Mouse (Mus musculus) midbrain, embryonic 15.5 days (tissue): ENCODE results near the gene Mcf2l. TPM values are rescaled to one million over a fixed set of nuclear protein-coding genes. Genes with fewer than 3 reads are reported as not detected.
A peak's percentile ranks its signal among the peaks of the same experiment; 100 is the strongest.

ENCODE experiments used
- ATAC-seq: fragments of 200-750 bp; cut with Nextera tagmentation; replicated peaks from 2 replicates; pipeline ENCODE4 v1.8.0; 2017; ENCODE audit warnings: moderate TSS enrichment
- H3K27ac ChIP-seq: fragments of 300-500 bp; sonication (generic); 2 replicates; pipeline ENCODE4 v1.5.1; 2015; ENCODE audit warnings: mild to moderate bottlenecking, inconsistent platforms
- H3K27me3 ChIP-seq: fragments of 300-500 bp; sonication (generic); replicated peaks from 2 replicates; pipeline ENCODE4 v1.6.1; 2015; ENCODE audit warnings: inconsistent platforms
- H3K36me3 ChIP-seq: fragments of 300-500 bp; sonication (generic); replicated peaks from 2 replicates; pipeline ENCODE4 v1.6.1; 2015; ENCODE audit warnings: inconsistent platforms
- H3K4me1 ChIP-seq: fragments of 300-500 bp; sonication (generic); 2 replicates; pipeline ENCODE4 v1.6.1; 2015; ENCODE audit warnings: inconsistent platforms
- H3K4me2 ChIP-seq: fragments of 300-500 bp; sonication (generic); 2 replicates; pipeline ENCODE4 v1.6.1; 2015; ENCODE audit warnings: inconsistent platforms, mild to moderate bottlenecking, moderate library complexity
- H3K4me3 ChIP-seq: fragments of 300-500 bp; sonication (generic); 2 replicates; pipeline ENCODE4 v1.5.1; 2015; ENCODE audit warnings: mild to moderate bottlenecking, inconsistent platforms
- H3K9ac ChIP-seq: fragments of 300-500 bp; sonication (generic); 2 replicates; pipeline ENCODE4 v1.6.1; 2015; ENCODE audit warnings: mild to moderate bottlenecking, inconsistent platforms
- H3K9me3 ChIP-seq: fragments of 300-500 bp; sonication (generic); 2 replicates; pipeline ENCODE4 v1.6.1; 2016; ENCODE audit warnings: inconsistent platforms
- WGBS: fragments of 180-500 bp; shearing (Covaris S2); methylation state at CpG from one replicate; pipeline ENCODE4 v1.1.7; 2015; ENCODE audit warnings: mixed read lengths; 5-methylcytosine and 5-hydroxymethylcytosine counted together
- microRNA-seq: library from miRNA; unstranded; fragments of <30 nt; microRNA quantifications from one replicate; pipeline ENCODE4, GENCODE M21; 2016
- polyA plus RNA-seq: library from polyadenylated mRNA; unstranded; fragments of >200 nt; fragmentation: Nextera tagmentation; extraction: Ambion mirVana; gene quantifications from 2 replicates; pipeline ENCODE4 v1.2.1, GENCODE M21; 2015

The Mcf2l gene
- polyA plus RNA-seq, 1 experiment from 2014 or later, result 189 TPM

DNA sequence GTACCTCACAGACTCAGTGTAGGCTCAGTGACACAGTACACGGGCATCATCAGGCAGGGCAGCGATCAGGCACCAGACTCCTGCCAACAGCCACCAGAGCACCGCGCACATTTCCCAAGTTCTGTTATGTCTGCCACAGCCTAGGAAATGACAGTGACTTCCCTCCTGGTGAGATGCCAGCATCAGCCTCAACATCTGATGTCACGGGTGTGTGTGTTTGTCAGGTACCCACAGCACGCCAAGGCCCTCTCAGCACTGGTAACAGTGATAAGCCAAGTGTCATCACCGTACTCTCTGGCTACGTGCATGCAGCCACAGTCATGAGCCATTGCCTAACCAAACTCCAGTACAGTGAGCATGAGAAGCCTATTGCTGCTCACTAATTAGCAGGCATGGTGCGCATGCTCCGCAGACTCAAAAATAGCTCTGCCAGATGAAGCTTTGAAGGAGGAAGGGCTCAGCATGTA lies 162.8 kb downstream of the Mcf2l start:
- Histone ChIP-seq H3K27me3 (no peaks in the 10 kb centered on the region), H3K4me1 (no peaks in the 10 kb centered on the region), H3K36me3 (no peaks in the 10 kb centered on the region), H3K4me2 (no peak overlapping the region), H3K4me3 (no peak overlapping the region), H3K9ac (no peak overlapping the region), H3K9me3 (no peaks in the 10 kb centered on the region), H3K27ac (no peak overlapping the region)
- no peak for ATAC-seq
- WGBS, result 90% methylated on average over 10 of the region's 10 CpGs

DNA sequence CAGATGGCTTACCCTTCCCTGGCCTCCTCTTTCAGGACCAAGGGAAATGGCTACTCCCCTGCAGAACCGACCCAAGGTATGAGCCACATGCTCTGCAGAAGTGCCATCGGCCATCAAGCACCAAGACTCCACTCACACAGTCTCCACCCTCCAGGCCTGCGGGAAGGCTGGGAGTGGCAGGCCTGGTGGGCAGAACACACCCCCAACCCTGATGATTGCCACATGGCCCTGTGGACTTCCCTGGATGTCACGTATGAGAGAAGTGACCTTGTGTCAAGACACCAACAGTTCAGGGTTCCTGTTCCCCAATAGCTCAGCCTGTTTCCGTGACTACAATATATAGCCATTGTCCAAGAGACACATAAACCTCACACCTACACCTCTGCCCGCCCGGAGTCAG lies 163.4 kb downstream of the Mcf2l start, which contains the start of gene F10:
Gene F10, plus strand, starts transcription at position 294 of the 400 bp plus-strand sequence.
- Histone ChIP-seq H3K4me2 (no peak within 1 kb of the TSS), H3K36me3 (no peaks in the 10 kb centered on the region), H3K27ac (no peak within 1 kb of the TSS), H3K9ac (no peak within 1 kb of the TSS), H3K9me3 (no peaks in the 10 kb centered on the region), H3K4me3 (no peak within 1 kb of the TSS), H3K4me1 (no peaks in the 10 kb centered on the region), H3K27me3 (no peaks in the 10 kb centered on the region)
- ATAC-seq, result no peak
- WGBS, result 83% methylated on average over 7 of the region's 7 CpGs

DNA sequence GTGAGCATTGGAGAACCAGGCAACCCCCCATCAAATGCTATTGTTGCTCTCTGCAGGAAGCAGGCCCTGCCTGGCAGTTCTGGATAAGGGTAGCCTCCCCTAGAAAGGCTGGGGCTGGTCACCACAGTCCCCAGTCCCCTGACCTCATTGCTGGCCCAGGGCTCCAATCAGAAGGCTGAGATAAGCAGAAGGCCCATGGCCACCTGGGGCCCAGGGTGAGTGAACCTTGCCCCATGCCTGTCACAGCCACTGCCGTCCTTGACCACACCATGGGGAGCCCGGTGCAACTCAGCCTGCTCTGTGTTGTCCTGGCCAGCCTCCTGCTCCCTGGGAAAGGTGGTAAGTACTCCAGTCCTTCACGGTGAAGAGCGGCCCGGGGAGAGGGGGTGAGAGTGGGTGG lies 164.0 kb downstream of the Mcf2l start:
- Histone ChIP-seq H3K4me2 (no peak overlapping the region), H3K36me3 (no peaks in the 10 kb centered on the region), H3K4me1 (no peaks in the 10 kb centered on the region), H3K9me3 (no peaks in the 10 kb centered on the region), H3K4me3 (no peak overlapping the region), H3K9ac (no peak overlapping the region), H3K27ac (no peak overlapping the region), H3K27me3 (no peaks in the 10 kb centered on the region)
- ATAC-seq, result no peak
- 24% methylated on average over 5 of the region's 5 CpGs for WGBS

DNA sequence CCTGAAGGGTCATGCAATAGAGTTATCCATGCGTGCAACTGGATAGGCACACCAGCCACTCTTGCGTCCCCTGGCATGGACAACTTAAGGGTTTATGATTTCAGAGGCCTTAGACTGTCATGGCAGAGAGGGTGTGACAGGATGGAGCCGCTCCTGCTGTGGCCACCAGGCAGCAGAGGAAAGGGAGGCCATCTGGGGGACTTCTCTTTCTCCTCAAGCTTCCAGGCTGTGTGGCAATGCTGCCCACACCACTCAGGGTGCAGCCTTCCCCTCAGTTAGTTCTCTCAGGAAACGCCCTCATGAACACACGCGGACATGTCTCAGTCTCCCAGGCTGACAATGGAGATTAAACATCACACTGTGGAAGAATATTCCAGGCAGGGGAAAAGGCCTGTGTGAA lies 165.4 kb downstream of the Mcf2l start:
- H3K4me3 ChIP-seq, result no peak overlapping the region
- no peaks in the 10 kb centered on the region for H3K36me3 ChIP-seq
- no peak for ATAC-seq
- no peak overlapping the region for H3K4me2 ChIP-seq
- WGBS, result 82% methylated on average over 6 of the region's 6 CpGs
- H3K4me1 ChIP-seq, result no peaks in the 10 kb centered on the region
- H3K27ac ChIP-seq, result no peak overlapping the region
- no peak overlapping the region for H3K9ac ChIP-seq
- H3K27me3 ChIP-seq, result no peaks in the 10 kb centered on the region
- H3K9me3 ChIP-seq, result no peaks in the 10 kb centered on the region

DNA sequence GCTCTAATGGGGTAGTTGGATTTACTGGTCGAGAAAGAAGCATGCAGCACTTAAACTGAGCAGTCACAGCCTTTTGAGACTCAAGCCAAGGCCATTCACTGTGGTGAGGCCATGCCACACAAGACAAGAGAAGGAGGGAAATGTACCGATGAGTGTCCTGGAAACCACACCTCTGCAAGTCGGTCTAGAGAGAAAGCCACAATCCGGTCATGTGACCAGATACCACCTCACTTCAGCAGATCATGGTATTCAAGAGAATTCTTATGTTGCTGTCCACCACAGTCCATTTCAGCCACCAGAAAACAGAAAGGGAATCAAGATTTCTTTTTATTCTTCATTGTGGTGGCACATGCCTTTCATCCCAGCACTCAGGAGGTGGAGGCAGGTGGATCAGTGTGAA lies 167.9 kb downstream of the Mcf2l start:
- Histone ChIP-seq H3K4me1 (no peaks in the 10 kb centered on the region), H3K4me2 (no peak overlapping the region), H3K4me3 (no peak overlapping the region), H3K36me3 (no peaks in the 10 kb centered on the region), H3K9me3 (no peaks in the 10 kb centered on the region), H3K27me3 (no peaks in the 10 kb centered on the region), H3K27ac (no peak overlapping the region), H3K9ac (no peak overlapping the region)
- 88% methylated on average over 4 of the region's 4 CpGs for WGBS
- ATAC-seq, result no peak

DNA sequence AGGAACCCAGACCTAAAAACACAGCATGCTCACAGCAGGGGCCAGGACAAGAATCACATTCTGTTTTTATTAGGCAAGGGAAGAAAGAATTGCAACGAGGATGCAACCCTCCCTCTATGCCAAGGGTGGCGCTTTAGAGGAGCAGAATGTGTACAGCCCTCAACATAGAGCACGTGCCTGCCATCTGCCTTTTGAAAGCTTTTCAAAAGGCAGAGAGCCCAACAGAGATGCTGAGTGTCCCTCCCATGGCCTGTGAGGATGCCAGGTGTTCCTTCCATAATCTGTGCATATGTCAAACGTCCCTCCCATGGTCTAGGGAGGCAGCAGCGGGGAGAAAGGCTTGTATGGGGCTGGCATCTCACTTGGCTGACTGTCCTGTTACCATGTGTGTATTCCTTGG lies 174.0 kb downstream of the Mcf2l start:
- H3K27ac ChIP-seq, result no peak overlapping the region
- H3K9ac ChIP-seq, result no peak overlapping the region
- WGBS, result 51% methylated on average over 5 of the region's 5 CpGs
- H3K36me3 ChIP-seq, result no peaks in the 10 kb centered on the region
- no peak overlapping the region for H3K4me3 ChIP-seq
- no peak overlapping the region for H3K4me2 ChIP-seq
- no peaks in the 10 kb centered on the region for H3K9me3 ChIP-seq
- no peaks in the 10 kb centered on the region for H3K27me3 ChIP-seq
- no peak for ATAC-seq
- no peaks in the 10 kb centered on the region for H3K4me1 ChIP-seq

DNA sequence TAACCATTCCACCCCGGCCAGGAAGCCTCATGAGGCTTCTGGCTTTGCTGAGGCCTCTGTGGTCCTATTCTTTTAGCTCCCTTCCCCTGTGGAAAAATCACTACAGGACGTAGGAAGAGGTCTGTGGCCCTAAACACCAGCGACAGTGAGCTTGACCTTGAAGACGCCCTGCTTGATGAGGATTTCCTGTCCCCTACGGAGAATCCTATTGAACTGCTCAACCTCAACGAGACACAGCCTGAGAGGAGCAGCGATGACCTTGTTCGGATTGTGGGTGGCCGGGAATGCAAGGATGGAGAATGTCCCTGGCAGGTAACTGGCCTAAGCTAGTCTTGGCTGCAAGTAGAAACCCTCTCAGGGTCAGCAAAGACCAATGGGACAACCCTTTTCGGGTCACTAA lies 176.9 kb downstream of the Mcf2l start:
- Histone ChIP-seq H3K4me3 (no peak overlapping the region), H3K4me1 (no peaks in the 10 kb centered on the region), H3K27ac (no peak overlapping the region), H3K9ac (no peak overlapping the region), H3K36me3 (no peaks in the 10 kb centered on the region), H3K27me3 (no peaks in the 10 kb centered on the region), H3K4me2 (no peak overlapping the region), H3K9me3 (no peaks in the 10 kb centered on the region)
- WGBS, result 70% methylated on average over 10 of the region's 10 CpGs
- no peak for ATAC-seq

DNA sequence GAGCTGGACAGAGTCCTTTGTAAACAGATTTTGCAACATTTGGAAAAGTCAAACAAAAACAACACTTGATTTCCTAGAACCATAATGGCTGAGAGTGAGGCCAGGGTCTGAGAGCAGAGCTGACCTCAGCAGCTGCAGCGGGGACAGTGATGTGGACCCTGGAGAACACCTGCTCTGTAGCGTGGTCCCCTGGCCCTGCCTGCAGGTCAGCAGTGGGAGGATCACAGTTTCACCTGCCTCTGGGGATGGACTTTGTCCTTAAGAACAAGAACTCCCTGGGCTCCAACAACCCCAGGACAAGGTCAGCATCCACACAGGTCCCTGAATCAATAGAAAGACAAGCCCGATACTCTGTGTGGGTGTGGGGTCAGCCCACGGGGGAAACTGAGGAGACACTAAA lies 183.7 kb downstream of the Mcf2l start:
- WGBS, result 83% methylated on average over 4 of the region's 4 CpGs
- Histone ChIP-seq H3K4me2 (no peak overlapping the region), H3K36me3 (no peaks in the 10 kb centered on the region), H3K4me1 (no peaks in the 10 kb centered on the region), H3K4me3 (no peak overlapping the region), H3K9ac (no peak overlapping the region), H3K9me3 (no peaks in the 10 kb centered on the region), H3K27me3 (no peaks in the 10 kb centered on the region), H3K27ac (no peak overlapping the region)
- ATAC-seq, result no peak

DNA sequence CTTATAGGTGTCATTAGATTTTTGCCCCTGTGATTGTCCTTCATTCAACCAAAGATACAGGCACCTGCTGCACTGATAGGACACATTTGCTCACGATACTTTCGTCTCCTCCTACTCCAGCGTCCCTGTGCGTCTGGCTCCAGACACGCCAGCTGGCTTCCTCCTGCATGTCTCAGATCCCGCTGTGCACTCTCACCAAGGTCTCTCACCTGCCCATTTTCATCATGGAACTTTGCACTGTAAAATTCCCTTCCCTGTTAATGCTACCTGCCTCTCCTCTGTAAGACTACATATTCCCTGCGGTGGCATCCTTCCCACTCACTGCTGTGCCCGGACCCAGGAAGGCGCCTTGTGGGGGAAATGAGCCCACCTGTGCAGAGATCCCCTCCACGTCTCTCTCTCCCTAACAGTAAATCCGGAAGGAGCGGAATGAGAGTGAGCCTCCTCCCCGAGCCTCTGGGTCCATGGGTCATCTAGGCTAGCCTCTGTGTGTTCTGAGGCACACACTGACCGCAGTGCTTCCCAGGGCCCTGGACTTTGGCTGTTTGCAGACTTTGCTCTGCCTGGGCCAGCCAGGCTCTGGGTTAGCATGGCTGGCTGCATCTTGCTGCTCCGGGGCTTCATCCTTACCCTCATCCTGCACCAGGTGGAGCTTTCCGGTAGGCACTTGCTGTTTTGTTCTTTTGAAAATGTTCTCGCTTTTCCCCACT lies 187.0 kb downstream of the Mcf2l start, which contains the start of gene Proz:
Gene Proz, plus strand, starts transcription at position 474 of the 710 bp plus-strand sequence.
- no peak within 1 kb of the TSS for H3K4me2 ChIP-seq
- no peaks in the 10 kb centered on the region for H3K36me3 ChIP-seq
- no peak within 1 kb of the TSS for H3K27ac ChIP-seq
- no peaks in the 10 kb centered on the region for H3K4me1 ChIP-seq
- H3K9ac ChIP-seq, result no peak within 1 kb of the TSS
- H3K4me3 ChIP-seq, result no peak within 1 kb of the TSS
- ATAC-seq, result no peak
- 84% methylated on average over 17 of the region's 17 CpGs for WGBS
- H3K27me3 ChIP-seq, result no peaks in the 10 kb centered on the region
- H3K9me3 ChIP-seq, result no peaks in the 10 kb centered on the region

DNA sequence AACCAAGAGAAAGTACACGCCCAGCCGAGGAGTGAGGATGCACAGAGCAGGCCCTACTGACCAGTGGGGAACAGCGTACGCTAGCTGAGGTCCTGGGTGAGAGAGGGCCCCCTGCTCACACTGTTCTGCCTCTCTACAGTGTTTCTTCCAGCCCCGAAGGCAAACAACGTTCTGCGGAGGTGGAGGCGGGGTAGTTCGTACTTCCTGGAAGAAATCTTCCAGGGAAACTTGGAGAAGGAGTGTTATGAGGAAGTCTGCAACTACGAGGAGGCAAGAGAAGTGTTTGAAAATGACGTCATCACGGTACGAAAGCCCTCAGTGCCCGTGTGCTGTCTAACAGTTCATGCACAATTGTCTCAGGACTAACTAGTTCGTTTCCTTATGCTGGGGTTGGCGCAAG lies 189.5 kb downstream of the Mcf2l start:
- H3K27ac ChIP-seq, result no peak overlapping the region
- no peaks in the 10 kb centered on the region for H3K9me3 ChIP-seq
- no peaks in the 10 kb centered on the region for H3K4me1 ChIP-seq
- ATAC-seq, result no peak
- H3K36me3 ChIP-seq, result no peaks in the 10 kb centered on the region
- H3K27me3 ChIP-seq, result no peaks in the 10 kb centered on the region
- WGBS, result 84% methylated on average over 16 of the region's 16 CpGs
- H3K9ac ChIP-seq, result no peak overlapping the region
- H3K4me2 ChIP-seq, result no peak overlapping the region
- no peak overlapping the region for H3K4me3 ChIP-seq

Small RNAs within 50 kb of the gene (microRNA-seq; reads per million reads assigned to microRNA genes)
- 2.2 reads per million, percentile 7 among the genes with 10 or more reads in this experiment for gene Gm38671

Other genes with a start within 250 kb of the Mcf2l start
- gene Tubgcp3, start 201.6 kb upstream of the Mcf2l start, polyA plus RNA-seq, result 40.8 and 42.2 TPM in 2 replicates
- gene Atp11a, start 116.8 kb upstream of the Mcf2l start, polyA plus RNA-seq, result 14.7 and 17.5 TPM in 2 replicates
- 0.09 TPM in 1 of 2 replicates, not detected in the other for gene F7, start 152.2 kb downstream of the Mcf2l start, polyA plus RNA-seq
- gene F10, start 163.5 kb downstream of the Mcf2l start, polyA plus RNA-seq, result 0.21 and 0.56 TPM in 2 replicates
- 1.6 and 1.7 TPM in 2 replicates for gene Proz, start 187.1 kb downstream of the Mcf2l start, polyA plus RNA-seq
- gene Pcid2, start 231.7 kb downstream of the Mcf2l start, polyA plus RNA-seq, result 42.1 and 42.6 TPM in 2 replicates
- gene Cul4a, start 231.8 kb downstream of the Mcf2l start, polyA plus RNA-seq, result 70.4 and 74.9 TPM in 2 replicates